Mouse (Mus musculus) ES-E14 (cell line): ENCODE measurements at regions not wholly inside any gene's neighbourhood (a gene's known extent, or its start where the extent isn't known, plus 50 kb on each side); places are given as distances from the start of the nearest gene placed in this dataset.

Source experiments
- DNase-seq: peaks from one replicate; pipeline ENCODE4 v3.0.0-alpha.2; 2013; ENCODE audit warnings: low read depth, low spot score
- H3K27ac ChIP-seq: 2 replicates; pipeline ENCODE4 v1.5.1; 2012; ENCODE audit warnings: low read depth, mild to moderate bottlenecking, low read length, moderate library complexity, mixed read lengths; ENCODE audit not compliant: poor library complexity, insufficient read depth, severe bottlenecking
- H3K36me3 ChIP-seq: 2 replicates; pipeline ENCODE4 v1.6.1; 2012; ENCODE audit warnings: mild to moderate bottlenecking, low read length, moderate library complexity, mixed read lengths; ENCODE audit not compliant: control insufficient read depth, poor library complexity, insufficient read depth, severe bottlenecking
- H3K4me1 ChIP-seq, 2 experiments: fragments of 150-350 bp in 1 of 2; sonication (generic) in 1 of 2; 2 replicates each; pipeline ENCODE4 v1.6.1; 2012; ENCODE audit warnings: low read length in 2 of 2, mild to moderate bottlenecking in 1 of 2, mixed read lengths in 1 of 2; ENCODE audit not compliant: control insufficient read depth in 2 of 2, insufficient read depth in 2 of 2, poor library complexity in 1 of 2
- H3K4me3 ChIP-seq, 2 experiments: fragments of 150-350 bp in 1 of 2; sonication (generic) in 1 of 2; 2 replicates each; pipeline ENCODE4 v1.5.1; 2012; ENCODE audit warnings: low read length in 2 of 2, low read depth in 1 of 2, mild to moderate bottlenecking in 1 of 2, mixed read lengths in 1 of 2; ENCODE audit not compliant: insufficient read depth in 1 of 2, poor library complexity in 1 of 2, severe bottlenecking in 1 of 2
- H3K9ac ChIP-seq: 2 replicates; pipeline ENCODE4 v1.6.1; 2012; ENCODE audit warnings: low read depth, mild to moderate bottlenecking, low read length, mixed read lengths; ENCODE audit not compliant: poor library complexity, insufficient read depth, severe bottlenecking
- H3K9me3 ChIP-seq: fragments of 150-350 bp; sonication (generic); 2 replicates; pipeline ENCODE4 v1.6.1; 2012; ENCODE audit warnings: low read depth, mild to moderate bottlenecking, low read length; ENCODE audit not compliant: control insufficient read depth, insufficient read depth
- CHD2 ChIP-seq: IDR thresholded peaks from 2 replicates; pipeline ENCODE4 v1.6.1; 2014; ENCODE audit warnings: mild to moderate bottlenecking, low read depth, low read length, inconsistent platforms
- HCFC1 ChIP-seq: IDR thresholded peaks from 2 replicates; pipeline ENCODE4 v1.6.1; 2012; ENCODE audit warnings: low read length, inconsistent platforms, borderline replicate concordance; ENCODE audit not compliant: insufficient read depth
- MAFK ChIP-seq: IDR thresholded peaks from 2 replicates; pipeline ENCODE4 v1.6.1; 2014; ENCODE audit warnings: mild to moderate bottlenecking, low read depth, low read length, inconsistent platforms; ENCODE audit not compliant: insufficient read depth
- ZC3H11A ChIP-seq: IDR thresholded peaks from 2 replicates; pipeline ENCODE4 v1.6.1; 2012; ENCODE audit warnings: low read depth, mild to moderate bottlenecking, inconsistent platforms, low read length, borderline replicate concordance
- ZNF384 ChIP-seq: IDR thresholded peaks from 2 replicates; pipeline ENCODE4 v1.6.1; 2012; ENCODE audit warnings: low read depth, low read length, inconsistent platforms
- in situ Hi-C, 2 experiments: fragments of 600-800 bp; cut with MboI; formaldehyde crosslinking; loops; one replicate each; pipeline ENCODE4 v1.15.1; 2025; ENCODE audit warnings: low sequenced_read_pairs in 2 of 2, inconsistent platforms in 1 of 2; ENCODE audit not compliant: unreplicated experiment in 2 of 2

DNA sequence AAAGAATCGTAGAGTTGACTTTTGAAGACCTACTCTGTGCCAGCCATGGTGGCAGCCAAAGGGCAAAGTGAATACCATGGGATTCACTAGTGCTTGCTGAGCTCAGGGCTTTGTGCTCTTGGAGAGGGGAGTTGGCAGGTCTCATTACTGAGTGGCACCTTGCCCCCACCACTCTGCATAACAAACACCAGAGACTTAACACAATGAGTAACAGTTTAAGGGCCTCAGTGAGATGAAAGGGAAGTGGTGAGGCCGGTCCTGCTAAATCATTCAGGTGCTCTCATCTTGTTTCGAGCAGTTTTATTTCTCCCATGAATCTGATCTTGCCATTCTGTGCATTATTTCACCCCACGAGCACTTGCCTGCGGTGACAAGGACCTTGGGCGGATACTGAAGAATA, 80.1 kb upstream of the Sorcs3 start:
- Histone ChIP-seq H3K27ac (no peak overlapping the region), H3K4me3 (no peak overlapping the region), H3K9ac (no peak overlapping the region), H3K36me3 (no peaks in the 10 kb centered on the region), H3K9me3 (no peaks in the 10 kb centered on the region), H3K4me1 (peaks cover 0 to 3% of the 10 kb centered on the region in 2 experiments; a peak in 1 of 4 replicates)
- in situ Hi-C loops: no loop called here
- peak; percentile 27 for DNase-seq
- TF ChIP-seq ZNF384 (no peak), HCFC1 (no peak), MAFK (no peak), CHD2 (no peak), ZC3H11A (no peak)

DNA sequence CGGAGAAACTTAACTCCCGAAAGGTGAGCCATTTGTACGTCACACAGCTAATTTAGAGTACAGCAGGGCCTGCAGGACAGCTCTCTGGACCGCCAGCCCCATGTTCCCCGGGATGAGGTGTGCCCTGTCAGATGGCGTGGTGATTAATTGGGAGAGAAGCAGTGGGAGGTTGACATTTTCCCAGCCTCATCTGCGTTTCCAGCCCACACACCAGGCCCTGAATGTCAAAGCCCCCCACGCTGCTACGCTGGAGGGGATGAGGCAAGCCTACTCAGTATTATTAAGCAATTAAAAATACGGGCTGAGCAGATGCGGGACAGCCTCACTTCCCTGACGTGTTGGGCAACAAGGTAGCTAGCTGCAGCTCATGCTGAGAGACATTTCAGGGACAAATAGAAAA, 77.7 kb upstream of the Sorcs3 start:
- H3K9me3 ChIP-seq: no peaks in the 10 kb centered on the region
- no peak for DNase-seq
- H3K36me3 ChIP-seq: no peaks in the 10 kb centered on the region
- H3K4me1 ChIP-seq: peaks cover 0 to 3% of the 10 kb centered on the region in 2 experiments; a peak in 1 of 4 replicates
- no peak overlapping the region for H3K27ac ChIP-seq
- in situ Hi-C loops: no loop called here
- no peak overlapping the region for H3K9ac ChIP-seq
- H3K4me3 ChIP-seq: no peak overlapping the region
- TF ChIP-seq CHD2: no peak
- TF ChIP-seq HCFC1: no peak
- no peak for TF ChIP-seq ZC3H11A
- TF ChIP-seq ZNF384: no peak
- no peak for TF ChIP-seq MAFK

DNA sequence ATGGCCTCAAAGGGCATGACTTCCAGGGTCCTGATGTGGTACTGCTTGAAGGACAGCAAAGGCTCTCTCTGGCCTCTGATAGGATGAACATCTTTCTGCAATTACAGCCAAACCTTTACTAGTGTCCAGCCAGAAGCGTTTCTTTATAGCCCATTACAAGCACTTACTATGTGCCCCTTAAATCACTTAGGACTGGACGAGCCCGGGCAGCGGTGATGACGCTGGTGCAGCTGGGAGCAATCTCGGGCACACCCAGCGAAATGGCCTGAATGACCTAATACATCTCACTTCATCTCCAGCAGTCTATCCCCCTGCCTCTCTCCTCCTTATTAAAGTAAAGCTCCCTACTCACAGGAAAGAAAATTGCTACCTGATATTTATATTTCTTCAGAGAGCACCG, 69.6 kb upstream of the Sorcs3 start:
- H3K9me3 ChIP-seq: no peaks in the 10 kb centered on the region
- DNase-seq: no peak
- H3K4me3 ChIP-seq: no peak overlapping the region
- TF ChIP-seq ZNF384: no peak
- TF ChIP-seq HCFC1: no peak
- no peak for TF ChIP-seq CHD2
- TF ChIP-seq MAFK: no peak
- H3K36me3 ChIP-seq: no peaks in the 10 kb centered on the region
- no peak overlapping the region for H3K9ac ChIP-seq
- no peaks in the 10 kb centered on the region for H3K4me1 ChIP-seq
- no peak overlapping the region for H3K27ac ChIP-seq
- in situ Hi-C loops: no loop called here

DNA sequence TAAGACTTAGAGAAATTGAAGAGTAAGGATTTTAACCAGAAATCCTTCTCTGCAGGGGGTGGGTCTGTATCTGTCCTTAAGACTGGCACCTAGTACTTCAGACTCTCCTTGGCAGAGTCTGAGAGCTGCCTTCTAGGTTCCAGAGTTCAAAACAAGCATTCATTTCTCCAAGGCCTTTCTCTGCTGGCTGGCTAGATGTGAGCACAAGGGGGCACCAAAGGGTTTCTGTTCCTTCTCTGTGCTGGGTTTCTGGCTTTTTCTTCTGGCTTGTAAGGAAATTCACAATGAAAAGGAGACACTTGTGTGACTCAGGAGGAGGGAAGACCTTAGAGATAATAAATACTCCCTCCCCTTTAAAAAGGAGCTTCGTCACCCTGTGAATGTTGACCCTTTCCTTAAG, 61.7 kb upstream of the Sorcs3 start:
- Histone ChIP-seq H3K9ac (no peak overlapping the region), H3K36me3 (no peaks in the 10 kb centered on the region), H3K9me3 (no peaks in the 10 kb centered on the region), H3K4me3 (no peak overlapping the region), H3K4me1 (no peaks in the 10 kb centered on the region), H3K27ac (no peak overlapping the region)
- no peak for TF ChIP-seq MAFK
- TF ChIP-seq ZNF384: no peak
- no peak for TF ChIP-seq HCFC1
- TF ChIP-seq ZC3H11A: peak; percentile 50
- no peak for TF ChIP-seq CHD2
- in situ Hi-C loops: no loop called here
- DNase-seq: peak; percentile 6
